Mouse (Mus musculus) T-helper 1 cell (primary cell): Measurements from ENCODE around the gene Olfm3.

ENCODE experiments used
- in situ Hi-C: fragments of 300-600 bp; cut with MboI, MseI; formaldehyde crosslinking; loops from one replicate; pipeline ENCODE4 v1.15.1; 2025; ENCODE audit warnings: high pct_unique_total_duplicates

The Olfm3 gene

DNA sequence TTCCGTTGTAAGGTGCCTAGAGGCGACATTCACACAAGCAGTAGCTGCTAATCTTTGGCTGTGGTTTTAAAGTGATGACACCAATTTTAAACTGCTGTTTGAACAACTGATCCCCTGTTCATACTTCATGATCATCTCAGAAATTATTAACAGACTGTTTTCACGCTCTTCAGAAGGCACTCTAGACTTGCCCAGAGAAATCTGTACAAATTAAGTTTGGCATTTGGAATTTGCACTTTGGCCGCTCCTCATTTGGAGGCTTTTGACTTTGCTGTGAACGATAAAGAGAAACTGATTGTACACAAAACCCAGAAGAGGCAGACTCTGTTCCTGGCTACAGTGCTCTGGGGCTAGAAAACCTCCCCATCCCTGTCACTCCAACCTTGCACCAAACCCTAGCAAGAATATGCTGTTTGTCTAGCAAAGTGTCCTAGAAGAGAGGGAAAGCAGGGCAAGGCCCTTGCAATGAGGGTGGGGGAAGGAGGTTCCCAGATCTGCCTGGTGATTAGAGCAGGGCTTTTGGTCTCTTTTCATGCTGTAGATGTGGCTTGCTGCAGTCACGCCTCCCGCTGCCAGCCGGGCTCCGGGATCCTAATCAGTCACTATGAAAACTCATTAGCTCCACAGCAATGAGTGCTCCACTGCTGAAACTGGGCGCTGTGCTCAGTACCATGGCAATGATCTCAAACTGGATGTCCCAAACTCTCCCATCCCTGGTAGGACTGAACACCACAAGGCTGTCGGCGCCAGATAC is 176.7 kb downstream of the Olfm3 start:
- in situ Hi-C loops = no loop called here

DNA sequence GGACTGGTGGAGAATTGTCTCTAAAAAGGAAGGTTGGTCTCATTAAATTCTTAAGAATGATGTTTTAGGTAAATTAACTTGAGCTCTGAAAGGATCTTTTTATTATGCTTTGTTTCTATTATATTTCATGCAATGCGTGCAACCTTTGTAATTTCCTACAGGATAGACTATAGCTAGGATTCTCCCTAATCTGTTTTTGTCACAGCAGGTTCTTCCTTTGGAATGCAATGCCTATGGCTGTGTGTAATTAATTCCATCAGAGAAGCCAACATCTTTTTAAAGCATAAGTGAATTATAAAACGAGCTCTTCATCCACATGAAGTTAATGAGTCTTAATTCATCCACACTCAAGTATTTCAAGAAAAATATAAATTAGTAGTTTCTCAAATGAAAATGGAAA is 177.5 kb downstream of the Olfm3 start:
- in situ Hi-C loops = no loop called here

DNA sequence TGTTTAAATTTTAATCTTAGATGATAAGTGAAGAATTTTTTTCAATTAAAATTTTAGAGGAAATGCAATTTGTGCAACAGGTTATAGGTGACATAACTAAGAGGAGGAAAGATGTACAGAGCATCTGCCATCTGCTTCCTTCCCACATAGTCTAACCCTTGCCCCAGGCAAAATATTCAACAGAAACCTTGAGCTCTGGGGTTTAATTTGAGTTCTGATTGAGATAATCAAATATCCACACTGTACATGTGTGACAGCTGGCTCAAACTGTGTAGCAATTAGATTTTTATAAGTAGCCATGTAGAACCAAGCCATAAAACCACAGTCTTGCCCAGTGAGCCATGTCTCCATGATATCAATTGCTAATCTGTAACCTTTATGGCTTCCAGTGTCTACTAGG is 179.1 kb downstream of the Olfm3 start:
- in situ Hi-C loops = no loop called here

DNA sequence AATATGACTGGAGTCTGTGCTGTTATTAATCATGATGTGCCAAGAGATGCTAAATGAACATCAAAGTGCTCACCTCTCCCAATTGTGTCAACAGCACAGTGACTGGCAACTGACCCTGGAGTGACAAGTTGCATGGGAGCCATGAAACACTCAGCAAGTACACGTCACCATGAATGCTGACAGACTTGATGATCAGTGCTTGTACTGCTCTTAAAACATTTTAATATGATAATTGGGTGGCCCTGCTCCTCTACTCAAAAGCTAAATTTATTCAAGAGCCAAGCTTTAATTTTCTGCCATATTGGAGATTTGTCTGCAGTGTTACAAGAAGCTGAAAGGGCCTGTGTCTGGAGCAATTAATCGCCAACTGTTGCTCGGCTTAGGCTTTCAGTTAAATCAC is 184.4 kb downstream of the Olfm3 start:
- in situ Hi-C loops = no loop called here

DNA sequence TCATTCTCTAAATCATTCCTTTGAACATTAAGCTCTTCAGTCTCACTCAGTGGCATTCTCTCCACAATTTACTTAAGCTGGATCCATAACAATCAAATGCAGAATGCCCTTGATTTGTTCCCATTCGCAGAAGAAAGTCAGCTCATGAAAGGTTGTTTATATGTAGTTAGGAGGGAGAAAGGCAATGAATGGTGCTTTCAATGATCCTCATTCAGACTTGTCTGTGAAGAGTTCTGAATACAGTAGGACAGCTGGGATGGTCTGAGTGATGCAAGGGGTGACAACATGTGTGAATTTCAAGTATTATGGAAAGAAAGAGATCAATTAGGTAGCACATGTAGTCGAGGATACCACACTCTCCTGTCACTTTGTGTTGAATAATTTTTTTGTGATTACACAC is 186.8 kb downstream of the Olfm3 start:
- in situ Hi-C loops = no loop called here

DNA sequence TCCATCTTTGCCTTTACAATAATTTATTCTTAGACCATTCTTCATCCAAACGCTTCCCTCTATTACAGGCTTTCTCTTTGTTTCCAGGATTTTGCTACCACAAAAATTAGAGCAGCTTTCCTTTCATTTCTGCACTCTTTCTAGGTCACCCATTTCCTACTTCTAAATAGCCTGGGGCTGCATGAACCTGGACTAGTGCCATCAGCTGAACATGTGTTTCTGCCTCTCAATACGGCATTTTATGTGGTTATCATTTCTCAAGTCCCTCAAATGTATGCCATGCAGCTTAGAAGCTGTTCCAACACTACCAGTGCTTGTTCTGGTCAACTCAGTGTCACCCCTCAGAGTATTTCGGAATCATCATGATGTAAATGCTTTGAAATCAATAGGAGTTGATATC is 191.6 kb downstream of the Olfm3 start:
- in situ Hi-C loops = no loop called here

DNA sequence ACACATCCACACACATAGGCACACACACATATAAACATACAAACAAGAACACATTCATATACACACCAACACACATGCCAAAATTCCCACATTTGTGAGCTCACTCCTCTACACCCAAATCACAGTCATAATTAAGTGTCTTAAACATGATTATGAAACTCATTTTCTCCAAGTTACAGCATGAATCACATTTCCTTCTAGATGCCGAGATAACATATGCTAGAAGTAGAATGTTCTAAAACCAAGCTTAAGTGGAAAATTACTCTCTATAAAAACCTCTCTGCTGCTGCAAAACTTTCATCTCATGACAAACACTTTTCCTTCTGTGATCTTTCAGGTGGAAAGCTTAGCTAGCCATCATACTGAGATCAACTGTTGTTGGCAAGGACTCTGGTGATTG is 195.7 kb downstream of the Olfm3 start:
- in situ Hi-C loops = no loop called here

DNA sequence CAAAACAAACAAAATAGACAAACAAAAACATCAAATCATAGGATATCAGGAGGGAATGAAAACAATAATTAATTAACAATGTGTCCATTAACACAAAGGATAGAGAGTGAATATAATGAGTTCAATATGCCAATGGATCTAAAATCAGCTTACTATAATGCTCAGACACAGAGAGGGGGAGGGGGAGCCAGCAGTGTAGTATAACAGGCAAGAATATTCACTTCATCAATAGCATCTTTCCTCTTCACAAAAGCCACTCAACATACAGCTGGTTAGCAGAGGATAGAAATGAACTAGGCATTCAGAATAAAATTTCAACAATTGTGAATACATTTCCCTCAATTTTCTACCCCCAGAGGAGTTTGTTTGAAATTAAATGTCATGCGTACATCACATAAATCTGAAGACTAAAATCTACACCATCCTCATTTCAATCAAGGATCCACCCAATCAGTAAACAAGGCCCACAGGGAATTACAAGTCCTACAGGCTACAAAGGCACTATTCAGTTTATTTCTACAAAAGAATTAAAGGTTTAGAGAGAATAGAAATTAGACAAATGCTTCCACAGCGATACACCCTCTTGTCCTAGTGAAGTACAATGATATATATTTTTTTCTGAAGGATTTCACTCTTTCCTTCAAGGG is 200.4 kb downstream of the Olfm3 start:
- in situ Hi-C loops = no loop called here

DNA sequence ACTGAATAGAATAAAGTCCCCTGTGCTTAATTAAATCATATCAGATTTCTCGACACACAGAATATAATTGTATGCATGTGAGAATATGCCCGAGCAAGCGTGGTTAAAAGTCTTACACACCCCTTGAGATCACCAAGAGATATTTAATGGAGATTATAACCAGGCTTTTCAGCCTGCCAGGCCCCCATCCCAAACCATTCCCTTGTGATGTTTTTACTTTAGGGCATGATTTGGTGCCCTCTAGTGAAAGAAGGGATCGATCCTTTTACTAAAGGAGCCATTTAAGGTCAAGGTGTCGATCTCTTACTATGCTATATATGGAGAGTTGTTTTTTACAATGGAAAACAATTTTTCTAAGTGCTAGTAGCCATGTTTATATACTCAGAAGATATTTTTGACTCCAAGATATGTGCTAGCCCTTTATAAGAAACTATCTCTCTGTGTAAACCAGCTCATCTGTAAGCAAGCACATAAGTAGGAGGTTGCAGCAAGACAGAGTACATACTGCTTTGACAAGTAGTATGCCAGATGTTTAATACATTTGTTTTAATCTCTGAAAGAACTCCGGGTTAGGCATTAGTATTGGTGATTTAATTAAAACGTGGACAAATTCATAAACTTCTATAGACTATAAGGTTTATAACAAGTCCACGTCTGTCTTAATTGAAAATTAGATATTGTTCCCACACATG is 201.1 kb downstream of the Olfm3 start:
- in situ Hi-C loops = no loop called here

DNA sequence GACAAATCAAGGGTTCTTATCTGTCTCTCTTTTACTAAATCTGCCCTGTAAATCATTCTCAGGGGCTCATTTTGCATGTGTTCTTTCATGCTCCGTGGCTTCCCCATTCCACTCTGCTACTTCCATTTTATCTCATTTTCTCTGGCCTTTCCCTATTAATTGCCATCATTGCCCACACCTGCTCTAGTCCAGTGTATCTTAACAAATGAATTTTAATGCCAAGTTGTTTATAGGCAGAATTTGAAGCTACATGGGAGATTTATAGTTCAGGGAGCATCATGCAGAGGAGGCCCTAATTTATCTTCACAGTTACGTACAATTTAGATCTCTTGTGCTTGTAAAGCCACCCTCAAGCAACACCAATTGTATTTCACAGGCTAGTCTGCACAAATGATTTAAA is 241.8 kb downstream of the Olfm3 start:
- in situ Hi-C loops = no loop called here

DNA sequence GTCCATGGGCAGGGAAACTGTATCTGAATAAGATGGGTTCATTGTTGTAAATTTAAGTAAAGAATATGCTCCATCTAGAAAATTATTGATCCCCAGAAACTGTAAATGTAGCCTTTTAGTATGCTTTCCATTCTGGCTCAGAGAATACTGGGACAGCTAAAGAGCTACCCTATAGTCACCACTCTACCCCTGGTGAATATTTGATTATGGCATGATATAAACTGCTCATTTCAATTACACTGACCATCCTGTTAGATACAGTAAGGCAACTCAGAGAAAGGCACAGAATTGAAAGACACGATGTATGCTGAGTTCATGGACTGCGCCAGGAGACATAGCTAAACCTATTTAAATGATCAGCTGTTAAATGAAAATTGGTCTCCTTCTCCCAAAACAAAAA is 242.4 kb downstream of the Olfm3 start:
- in situ Hi-C loops = no loop called here

DNA sequence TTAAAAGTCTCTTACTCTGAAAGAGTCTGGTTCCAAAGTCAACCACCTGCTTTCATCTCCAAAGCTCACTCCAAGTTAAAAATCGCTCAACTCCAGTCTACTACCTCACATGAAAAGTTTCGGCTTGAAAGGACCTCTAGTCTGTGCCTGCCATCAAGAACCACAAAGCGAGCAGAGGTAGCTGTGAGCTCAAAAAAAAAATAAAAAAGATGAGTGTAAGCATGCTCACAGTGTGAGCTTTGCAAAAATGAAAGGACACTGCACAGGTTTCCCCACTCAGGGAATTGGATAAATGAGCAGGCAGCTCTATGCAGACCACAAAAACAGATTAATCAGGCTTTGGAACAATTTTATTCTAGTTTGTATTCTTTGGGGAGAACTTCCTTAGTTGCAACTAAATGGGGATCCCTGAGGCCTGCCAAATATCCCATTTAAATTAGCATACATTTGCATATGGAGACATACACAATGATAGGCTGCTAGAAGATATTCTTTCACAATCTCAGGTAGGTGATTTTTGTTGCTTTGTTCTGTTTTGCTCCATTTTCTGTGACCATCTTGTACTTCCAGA is 255.1 kb downstream of the Olfm3 start:
- in situ Hi-C loops = no loop called here

DNA sequence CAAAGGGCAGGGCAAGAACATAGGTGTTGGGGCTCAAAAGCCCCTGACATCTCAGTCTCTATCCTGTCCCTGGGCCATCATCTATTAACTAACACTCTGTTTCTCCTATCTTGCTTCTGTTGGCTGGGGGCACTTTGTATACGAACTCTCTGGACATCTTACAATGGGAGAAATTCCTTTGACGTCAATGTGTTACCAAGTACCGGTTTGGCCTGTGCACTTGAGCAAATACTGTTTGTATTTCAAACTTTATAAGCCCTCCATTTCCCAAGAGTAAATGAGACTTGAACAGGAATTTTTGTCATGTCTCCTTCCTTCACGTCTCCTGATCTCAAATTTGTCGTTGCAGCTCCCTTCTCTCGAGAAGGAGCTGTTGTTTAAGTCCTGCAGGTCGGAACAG is 270.7 kb downstream of the Olfm3 start:
- in situ Hi-C loops = no loop called here
